Mouse (Mus musculus) olfactory bulb, adult 2 months (tissue): ENCODE measurements around the gene Dcun1d2.

ENCODE experiments used
- CTCF ChIP-seq: fragments of 200-500 bp; IDR thresholded peaks from 2 replicates; pipeline ENCODE4 v1.5.1; 2012; ENCODE audit warnings: low read depth, mild to moderate bottlenecking, low read length, moderate library complexity; ENCODE audit not compliant: insufficient read depth
- POLR2A ChIP-seq: fragments of 200-500 bp; IDR thresholded peaks from 2 replicates; pipeline ENCODE4 v1.6.1; 2012; ENCODE audit warnings: mild to moderate bottlenecking, low read depth, low read length, moderate library complexity; ENCODE audit not compliant: insufficient read depth

DNA sequence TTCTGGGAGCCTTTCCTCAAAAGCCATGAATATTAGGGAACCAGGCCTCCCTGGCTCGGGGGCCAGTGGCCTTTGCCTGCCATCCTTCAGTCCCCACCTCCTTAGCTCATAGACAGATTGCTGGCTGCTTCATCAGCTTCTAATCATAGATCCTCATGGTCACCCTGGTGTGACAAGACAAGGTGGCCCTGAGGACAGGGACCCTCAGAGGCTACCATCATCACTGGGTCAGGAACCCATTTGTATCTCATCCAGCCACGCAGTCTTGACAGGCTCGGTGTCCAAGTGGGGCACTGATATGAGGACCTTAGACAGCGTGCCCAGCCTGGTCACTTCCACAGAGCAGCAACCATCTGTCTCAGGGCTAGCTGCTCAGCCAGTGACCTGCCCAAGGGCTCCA, 57.5 kb downstream of the Dcun1d2 start:
- TF ChIP-seq CTCF: no peak
- no peak for TF ChIP-seq POLR2A
